Mouse (Mus musculus): ENCODE results near the gene Pgam2.
"Not testable (repeated sequence)": the region's sequence is repeated elsewhere in the genome, so short reads cannot be mapped to it uniquely, and the experiment has no call there.

The Pgam2 gene
- long read RNA-seq, experiment 1, partial matches to known transcripts: 0 of 1 reads
- long read RNA-seq, experiment 1, other reads (novel, unspliced or antisense): 1 of 1 reads
- long read RNA-seq, experiment 2: 0 reads

- intact Hi-C loops (cut with DNase I): no loop called here
Measured at GRCm38 (mm10) chr11:5803551-5803981, at the start of gene Pgam2. Gene Pgam2 (minus strand): TSS chr11:5803733.

DNA sequence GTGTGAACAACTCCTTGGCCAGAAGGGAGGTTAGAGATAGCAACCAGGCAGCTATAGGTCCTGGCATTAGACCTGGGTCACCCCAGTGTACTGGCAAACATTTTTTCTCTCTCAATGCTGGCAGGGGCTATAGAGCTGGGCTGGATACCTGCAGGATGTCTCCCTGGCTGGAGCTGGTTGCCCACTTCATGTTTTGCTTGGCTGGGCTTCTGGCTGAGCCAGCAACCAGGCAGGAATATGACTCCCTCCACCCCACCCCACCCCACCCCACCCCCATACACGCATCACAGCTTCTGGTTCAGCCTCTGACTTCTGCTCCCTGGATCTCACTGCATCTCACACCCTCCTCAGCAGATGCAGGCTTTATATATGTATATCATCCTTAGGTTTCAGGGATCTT lies 48.8 kb upstream of the Pgam2 start:
- intact Hi-C loops (cut with DNase I): no loop called here

DNA sequence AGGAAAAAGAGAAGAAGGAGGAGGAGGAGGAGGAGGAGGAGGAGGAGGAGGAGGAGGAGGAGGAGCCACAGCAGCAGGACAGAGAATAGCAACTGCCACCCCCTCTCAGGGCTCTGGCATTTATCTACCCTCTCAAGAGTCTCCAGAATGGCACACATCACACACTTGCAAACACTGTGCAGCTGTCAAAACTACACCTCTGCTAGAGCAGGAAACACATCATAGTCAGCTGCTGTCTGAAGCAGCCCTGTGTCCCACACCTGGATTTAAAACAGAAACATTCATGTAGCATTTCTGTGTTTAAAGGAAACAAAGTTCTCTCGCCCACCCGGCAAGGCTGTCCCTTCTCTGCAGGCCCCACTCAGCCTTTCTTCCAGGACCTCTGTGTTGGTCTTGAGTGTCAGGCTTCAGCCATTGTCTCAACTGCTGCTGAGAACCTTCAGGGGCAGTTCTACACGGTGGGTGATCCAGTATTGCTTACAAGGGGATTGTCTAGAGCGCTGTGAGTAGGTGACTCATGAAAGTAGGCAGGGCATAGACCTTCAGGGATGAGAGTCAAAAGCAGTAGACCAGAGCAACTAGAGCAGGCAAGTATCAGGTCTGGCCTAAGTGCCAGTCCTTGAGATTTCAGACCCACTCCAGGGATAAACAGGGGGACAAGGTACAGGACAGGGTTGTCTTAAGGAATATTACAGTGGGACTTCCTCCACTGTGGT lies 47.6 kb upstream of the Pgam2 start:
- intact Hi-C loops (cut with DNase I): no loop called here

DNA sequence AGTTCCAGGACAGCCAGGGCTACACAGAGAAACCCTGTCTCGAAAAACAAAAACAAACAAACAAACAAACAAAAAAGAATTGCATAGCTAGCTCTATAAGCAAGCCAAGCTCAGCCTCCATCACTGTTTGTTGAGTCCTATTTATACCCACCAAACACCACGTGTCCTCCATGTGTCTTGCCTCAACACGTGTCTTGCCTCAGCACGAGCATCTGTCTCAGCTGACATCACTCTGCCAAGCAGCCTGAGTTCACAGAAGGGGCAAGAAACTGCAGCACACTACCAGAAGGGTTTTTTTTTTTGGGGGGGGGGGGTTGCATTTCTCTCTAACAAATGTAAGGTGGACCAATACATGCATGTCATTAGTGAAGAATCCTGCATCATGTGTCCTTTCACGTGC lies 46.9 kb upstream of the Pgam2 start:
- intact Hi-C loops (cut with DNase I): no loop called here

DNA sequence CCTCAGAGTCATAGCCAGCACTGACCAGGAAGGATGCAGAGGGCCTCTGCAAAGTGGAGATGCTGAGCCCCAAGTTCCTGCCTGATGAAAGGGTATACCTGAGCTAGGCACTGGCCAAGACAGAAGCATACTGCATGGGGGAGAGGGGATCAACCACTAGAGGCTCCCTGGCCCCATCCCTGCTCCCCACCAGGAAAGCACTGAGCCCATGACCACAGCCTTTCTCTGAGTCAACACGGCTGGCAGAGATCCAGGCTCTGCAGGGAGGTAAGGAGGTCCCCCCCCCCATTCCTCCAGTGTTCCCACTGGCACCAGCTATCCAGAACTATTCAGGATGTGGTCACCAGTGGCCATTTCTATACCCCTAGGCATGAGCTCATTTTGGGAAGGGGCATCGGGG lies 45.8 kb upstream of the Pgam2 start:
- intact Hi-C loops (cut with DNase I): no loop called here

DNA sequence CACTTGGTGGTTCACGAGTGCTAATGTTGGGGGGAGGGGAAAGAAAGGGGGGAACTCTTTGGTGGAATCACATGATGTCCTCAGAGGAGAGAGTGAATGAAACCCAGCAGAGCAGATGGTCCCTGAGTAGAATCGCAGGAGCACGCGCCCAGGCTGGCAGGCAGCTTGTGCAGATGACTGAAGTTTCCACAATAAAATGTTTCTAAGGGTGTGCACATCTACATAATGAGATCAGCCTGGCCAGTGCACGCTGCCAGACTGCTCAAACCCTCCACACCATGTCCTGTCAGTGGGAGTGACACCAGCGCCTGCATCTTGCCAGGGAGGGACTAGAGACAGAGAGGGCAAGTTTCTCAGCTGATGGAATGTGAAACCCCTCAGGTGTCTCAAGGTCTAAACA lies 45.2 kb upstream of the Pgam2 start:
- intact Hi-C loops (cut with DNase I): no loop called here

DNA sequence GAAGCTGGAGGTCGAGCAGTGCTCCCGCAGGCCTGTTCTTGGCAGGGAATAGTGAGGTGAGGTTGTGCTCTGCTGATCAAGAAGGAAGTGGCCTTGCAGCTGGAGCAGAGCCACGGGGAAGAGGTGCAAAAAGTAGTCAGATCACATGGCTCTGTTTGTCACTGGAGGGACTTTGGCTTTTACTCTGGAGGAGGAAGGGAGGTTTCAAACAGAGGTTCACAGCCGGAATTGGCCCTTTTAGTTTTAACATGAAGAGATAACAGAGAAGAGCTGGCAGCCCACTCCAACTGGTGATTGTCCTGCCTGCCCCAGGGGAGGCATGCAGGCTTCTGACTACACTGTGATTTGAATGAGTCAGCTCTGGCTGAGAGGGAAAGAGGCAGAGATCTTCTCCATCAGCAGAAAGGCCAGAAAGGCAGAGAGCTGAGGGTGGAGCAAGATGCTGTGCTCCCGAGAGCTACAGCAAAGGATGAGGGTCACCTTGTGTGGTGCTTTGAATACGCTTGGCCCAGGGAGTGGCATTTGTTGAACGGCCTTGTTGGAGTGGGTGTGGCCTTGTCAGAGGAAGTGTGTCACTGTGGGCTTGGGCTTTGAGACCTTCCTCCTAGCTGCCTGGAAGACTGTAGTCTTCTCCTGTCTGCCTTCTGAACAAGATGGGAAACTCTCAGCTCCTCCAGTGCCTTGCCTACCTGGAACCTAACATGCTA lies 43.3 kb upstream of the Pgam2 start:
- intact Hi-C loops (cut with DNase I): no loop called here

- intact Hi-C loops (cut with DNase I): no loop called here
Measured at GRCm38 (mm10) chr11:5843131-5843530, 39.6 kb upstream of the Pgam2 start.

DNA sequence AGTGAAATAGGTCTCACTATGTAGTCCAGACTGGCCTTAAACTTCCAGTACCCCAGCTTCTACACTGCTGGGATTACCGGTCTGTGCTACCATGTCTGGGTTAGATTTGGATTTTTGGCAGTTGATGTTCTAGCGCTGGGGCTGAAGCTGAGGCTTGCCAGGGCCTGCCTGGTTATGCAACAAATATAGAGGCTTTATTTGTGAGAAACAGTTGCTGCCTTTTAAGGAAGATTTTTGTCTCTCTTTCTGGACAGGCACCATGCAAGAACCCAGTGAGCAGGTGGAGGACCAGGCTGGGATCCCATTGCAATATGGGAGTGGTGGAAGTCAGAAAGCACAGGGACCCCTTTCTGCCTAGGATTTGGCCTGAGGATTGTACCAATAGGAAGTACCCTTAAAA lies 38.2 kb upstream of the Pgam2 start:
- intact Hi-C loops (cut with DNase I): no loop called here

DNA sequence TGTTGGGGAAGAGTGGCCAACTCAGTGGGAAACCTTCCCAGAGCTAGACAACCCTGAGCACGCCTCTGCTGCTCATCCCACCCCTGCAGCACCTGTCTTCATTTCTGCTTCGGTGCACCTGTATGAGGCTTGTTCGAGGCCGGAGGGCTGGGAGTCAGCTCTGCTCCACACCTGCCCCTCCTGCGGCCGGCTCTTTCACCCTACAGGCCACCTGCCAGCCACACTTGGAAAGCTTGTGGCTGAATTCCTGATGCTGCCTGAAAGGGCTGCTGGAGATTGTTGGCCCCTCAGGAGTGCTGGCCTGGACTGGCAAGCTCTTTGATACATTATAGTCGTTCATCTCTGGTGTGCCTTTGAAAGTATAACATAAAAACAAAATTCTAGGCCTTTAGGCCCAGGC lies 36.8 kb upstream of the Pgam2 start:
- intact Hi-C loops (cut with DNase I): no loop called here

DNA sequence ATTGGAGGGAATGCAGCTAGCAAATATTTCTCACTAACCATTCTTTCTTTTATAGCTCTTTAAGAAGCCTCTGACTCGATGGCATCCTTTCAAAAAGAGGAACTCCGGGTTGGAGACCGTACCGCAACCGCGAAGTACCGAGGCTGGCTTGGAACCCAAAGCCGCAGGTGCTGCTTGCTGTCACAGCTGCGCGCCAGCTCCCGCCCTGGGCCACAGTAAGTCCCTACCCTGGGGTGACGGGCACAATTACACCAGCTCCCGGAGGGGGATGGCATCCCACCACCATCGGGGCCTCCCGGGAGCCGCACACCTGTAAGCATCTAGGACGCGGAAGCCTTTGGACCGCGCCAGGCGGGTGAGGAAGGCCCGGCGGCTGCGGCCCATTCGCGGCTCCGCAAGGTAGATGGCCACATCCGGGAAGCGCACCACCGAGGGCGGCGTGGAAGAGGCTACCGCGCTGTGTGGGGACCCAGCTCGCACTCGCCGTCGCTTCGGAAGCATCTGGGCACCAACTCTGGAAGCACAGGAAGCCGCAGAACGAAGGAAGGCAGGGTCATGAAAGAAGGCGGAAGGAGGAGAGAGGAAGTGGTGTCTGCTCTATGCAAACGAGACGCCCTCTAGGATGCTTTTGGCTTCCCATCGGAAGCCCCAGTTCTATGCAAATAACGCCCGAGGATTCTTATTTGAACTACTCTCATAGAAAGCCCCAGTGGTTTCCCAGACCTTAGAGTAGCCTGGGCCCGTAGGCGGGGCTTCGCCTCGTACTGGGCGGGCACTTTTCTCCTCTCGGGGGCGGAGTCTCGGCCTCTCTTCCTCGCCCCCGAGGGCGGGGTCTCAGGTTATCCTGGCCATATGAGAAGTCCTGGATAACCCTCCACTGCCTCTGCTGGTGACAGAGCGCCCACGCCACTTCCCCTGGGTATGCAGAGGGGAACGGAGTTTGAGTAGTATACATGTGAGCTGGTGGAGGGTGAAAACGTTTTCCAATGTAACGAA lies 34.0 kb upstream of the Pgam2 start, which contains the start of gene Polm:
Polm (minus strand) TSS at position 766 of the 996 bp plus-strand sequence.
- intact Hi-C loops (cut with DNase I): loop anchor here (5.0 kb wide), 1 partner anchor 45 kb away; no protein-coding TSS in a partner anchor

DNA sequence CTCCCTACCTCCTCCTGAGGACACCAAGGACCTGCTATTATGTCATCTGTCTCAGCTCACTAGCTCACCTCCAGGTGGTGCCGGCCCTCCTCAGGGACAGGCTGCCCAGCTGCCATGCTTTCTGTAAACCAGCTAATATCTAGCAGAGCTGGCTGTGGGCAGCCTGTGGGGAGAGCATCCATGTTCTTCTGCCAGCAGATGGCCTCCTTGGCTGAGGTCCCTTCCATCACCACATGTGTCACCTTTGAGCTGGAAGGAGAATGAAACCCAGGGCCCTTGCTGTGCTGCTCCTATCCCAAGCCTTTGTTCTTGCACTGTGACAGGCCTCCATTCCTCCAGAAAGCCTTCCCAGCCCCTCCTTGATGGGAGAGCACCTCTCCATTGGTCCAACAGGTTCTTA lies 32.6 kb upstream of the Pgam2 start:
- intact Hi-C loops (cut with DNase I): loop anchor here (5.0 kb wide), 1 partner anchor 46 kb away; no protein-coding TSS in a partner anchor

DNA sequence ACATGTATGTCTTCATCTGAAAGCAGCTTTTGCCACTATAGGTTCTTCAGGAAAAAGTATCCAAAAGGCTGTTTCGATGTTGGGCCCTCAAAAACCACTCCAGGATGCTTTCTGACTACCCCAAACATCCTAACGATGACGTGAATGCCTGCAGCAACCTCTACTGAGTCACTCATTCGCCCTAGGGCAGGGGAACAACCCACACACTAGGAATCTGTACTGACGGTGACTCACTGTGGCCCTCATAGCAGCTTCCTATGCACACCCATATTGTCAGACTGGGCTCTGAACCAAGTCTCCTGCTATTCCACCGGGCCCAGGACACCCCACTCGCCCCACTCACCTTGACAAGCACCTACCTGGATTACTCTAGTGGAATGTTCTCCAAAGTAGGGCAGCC lies 31.5 kb upstream of the Pgam2 start:
- intact Hi-C loops (cut with DNase I): loop anchor here (5.0 kb wide), 1 partner anchor 47 kb away; no protein-coding TSS in a partner anchor

DNA sequence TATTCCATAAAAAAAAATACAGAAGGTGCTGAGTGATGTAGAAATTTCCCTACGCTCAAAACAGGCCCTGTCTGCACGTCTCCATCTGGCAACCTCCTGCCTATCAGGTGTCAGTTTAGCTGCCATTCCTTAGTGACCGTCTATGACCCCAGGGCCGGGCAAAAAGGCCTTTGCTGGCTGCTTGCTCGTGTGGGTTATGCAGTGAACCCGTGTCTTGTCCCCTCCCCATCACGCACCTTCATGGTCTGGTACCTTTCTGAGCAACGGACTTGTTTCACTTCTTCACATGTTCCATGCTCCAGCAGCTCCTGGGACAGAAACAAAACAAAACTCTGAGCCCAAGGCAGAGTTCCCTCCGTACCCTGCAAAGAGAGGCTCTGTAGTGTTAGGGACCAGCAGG lies 31.0 kb upstream of the Pgam2 start:
- intact Hi-C loops (cut with DNase I): no loop called here

- intact Hi-C loops (cut with DNase I): no loop called here
Measured at GRCm38 (mm10) chr11:5829327-5829726, 25.8 kb upstream of the Pgam2 start.

DNA sequence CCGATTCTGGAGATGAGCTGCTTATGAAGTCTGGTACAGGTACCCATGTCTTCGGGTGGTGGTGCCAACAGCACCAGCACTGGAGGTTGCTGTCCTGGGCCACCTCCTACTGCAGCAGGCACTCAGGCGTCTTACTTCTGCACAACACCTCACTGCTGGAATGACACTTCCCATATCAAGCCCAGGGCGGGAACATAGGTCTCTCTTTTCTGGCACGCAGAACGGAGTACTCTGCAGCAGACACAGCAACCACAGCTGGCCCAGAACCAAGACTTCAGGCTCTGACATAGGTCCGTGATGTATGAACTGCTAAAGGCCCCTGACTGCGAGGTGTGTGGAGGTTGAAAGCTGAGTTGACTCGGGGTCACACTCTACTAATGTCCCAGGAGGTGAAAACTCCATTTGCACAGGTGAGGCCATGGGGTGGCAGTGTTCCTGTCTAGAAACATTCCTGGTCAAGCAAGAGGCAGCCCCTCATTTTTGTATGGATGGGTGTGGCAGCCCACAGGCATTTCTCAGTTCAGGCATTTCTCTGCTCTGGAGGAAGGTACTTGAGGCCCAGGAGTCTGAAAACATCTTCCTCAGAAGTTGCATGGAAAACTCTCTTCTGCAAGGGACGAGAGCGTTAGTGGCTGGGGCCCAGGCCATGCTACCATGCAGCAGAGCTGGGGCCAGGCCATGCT lies 25.1 kb upstream of the Pgam2 start:
- intact Hi-C loops (cut with DNase I): no loop called here

GRCm38 (mm10) chr11:5827931-5828330 lies 24.4 kb upstream of the Pgam2 start:
- intact Hi-C loops (cut with DNase I): no loop called here

DNA sequence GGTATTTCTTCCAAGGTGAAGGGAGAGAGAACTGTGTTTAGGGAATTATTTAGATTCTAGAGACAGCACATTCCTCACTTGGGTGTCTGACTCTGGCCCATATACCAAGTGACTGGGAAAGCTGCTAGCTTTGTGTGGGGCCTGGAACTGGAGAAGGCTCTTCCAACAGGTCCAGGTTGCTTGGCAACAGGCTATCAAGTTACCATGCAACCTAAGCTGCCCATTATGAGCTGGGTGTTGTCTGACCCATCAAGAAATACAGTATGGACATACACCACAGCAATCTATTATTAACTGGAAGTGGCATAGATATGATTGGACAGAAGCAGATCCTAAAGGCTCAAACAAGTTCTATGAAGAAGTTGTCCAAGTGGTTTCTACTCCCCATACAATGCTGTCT lies 21.9 kb upstream of the Pgam2 start:
- intact Hi-C loops (cut with DNase I): no loop called here

GRCm38 (mm10) chr11:5819223-5819622 lies 15.7 kb upstream of the Pgam2 start:
- intact Hi-C loops (cut with DNase I): no loop called here

DNA sequence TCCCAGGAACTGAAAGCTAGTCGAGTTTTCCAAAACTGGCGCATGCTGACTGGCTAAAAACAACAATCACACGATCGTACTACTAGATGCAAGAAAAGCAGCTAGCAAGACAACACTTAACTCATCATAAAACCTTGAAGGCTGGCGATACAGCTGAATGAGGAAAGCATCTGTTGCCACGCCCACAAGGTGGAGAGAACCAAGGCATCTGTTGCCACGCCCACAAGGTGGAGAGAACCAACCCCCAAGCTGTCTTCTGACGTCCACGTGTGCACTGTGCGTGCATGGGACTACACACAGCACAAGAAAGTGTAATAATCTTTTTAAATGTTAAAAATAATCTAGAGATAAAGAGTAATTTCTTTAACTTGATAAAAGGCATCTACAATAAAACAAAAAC lies 9.8 kb upstream of the Pgam2 start:
- intact Hi-C loops (cut with DNase I): no loop called here

DNA sequence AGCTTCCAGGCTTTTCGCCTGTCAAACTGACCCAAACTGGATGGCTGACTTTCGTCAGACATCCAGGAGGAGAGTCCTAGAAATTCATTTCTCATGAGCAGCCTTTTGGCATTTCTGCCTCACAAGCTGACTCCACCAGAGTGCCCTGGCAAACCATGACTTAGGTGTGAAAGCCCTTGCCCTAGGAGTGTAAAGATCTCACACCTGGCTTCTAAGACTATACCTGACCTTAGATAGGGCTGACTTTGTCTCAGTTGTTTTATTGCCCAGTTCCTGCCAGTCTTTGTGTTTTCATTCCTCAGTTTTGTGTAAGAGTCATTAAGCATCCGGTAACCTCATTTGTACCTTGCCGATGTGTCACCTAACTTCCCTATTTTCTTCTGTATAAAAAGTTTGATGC lies 6.0 kb upstream of the Pgam2 start:
- intact Hi-C loops (cut with DNase I): not testable (repeated sequence)

Measured in adrenal gland (tissue).